Mouse (Mus musculus) stomach, postnatal 0 days (tissue): ENCODE results near the gene 1700003E16Rik. TPM values are rescaled to one million over a fixed set of nuclear protein-coding genes. Genes with fewer than 3 reads are reported as not detected.

ENCODE experiments used
- ATAC-seq: fragments of 200-750 bp; cut with Nextera tagmentation; 2 replicates; pipeline ENCODE4 v1.8.0; 2017; ENCODE audit not compliant: low FRiP score, low TSS enrichment
- DNase-seq: peaks from one replicate; pipeline ENCODE4 v3.0.0-alpha.2; 2016; ENCODE audit warnings: low spot score
- H3K27ac ChIP-seq: fragments of 300-500 bp; sonication (generic); replicated peaks from 2 replicates; pipeline ENCODE4 v1.5.1; 2014; ENCODE audit warnings: mild to moderate bottlenecking, control low read depth
- H3K27me3 ChIP-seq: fragments of 300-500 bp; sonication (generic); 2 replicates; pipeline ENCODE4 v1.6.1; 2014; ENCODE audit warnings: low read length; ENCODE audit not compliant: control insufficient read depth, insufficient read depth
- H3K36me3 ChIP-seq: fragments of 300-500 bp; sonication (generic); 2 replicates; pipeline ENCODE4 v1.6.1; 2014; ENCODE audit warnings: low read length, mixed read lengths; ENCODE audit not compliant: control insufficient read depth, insufficient read depth
- H3K4me1 ChIP-seq: fragments of 300-500 bp; sonication (generic); replicated peaks from 2 replicates; pipeline ENCODE4 v1.6.1; 2014; ENCODE audit warnings: antibody characterized with exemption; ENCODE audit not compliant: control insufficient read depth, insufficient read depth
- H3K4me2 ChIP-seq: fragments of 300-500 bp; sonication (generic); replicated peaks from 2 replicates; pipeline ENCODE4 v1.6.1; 2014; ENCODE audit warnings: low read depth, mild to moderate bottlenecking, control low read depth, moderate library complexity
- H3K4me3 ChIP-seq: fragments of 300-500 bp; sonication (generic); 2 replicates; pipeline ENCODE4 v1.5.1; 2014; ENCODE audit warnings: low read depth, low read length, control low read depth
- H3K9ac ChIP-seq: fragments of 300-500 bp; sonication (generic); 2 replicates; pipeline ENCODE4 v1.6.1; 2014; ENCODE audit warnings: mild to moderate bottlenecking, low read length, control low read depth, mixed read lengths
- H3K9me3 ChIP-seq: fragments of 300-500 bp; sonication (generic); 2 replicates; pipeline ENCODE4 v1.6.1; 2016; ENCODE audit warnings: low read length; ENCODE audit not compliant: control insufficient read depth
- CTCF ChIP-seq: IDR thresholded peaks from 2 replicates; pipeline ENCODE4 v1.5.1; 2016; ENCODE audit warnings: antibody characterized with exemption, low read depth, mild to moderate bottlenecking, moderate library complexity
- EP300 ChIP-seq: optimal IDR thresholded peaks from 2 replicates; pipeline ENCODE3; 2016; ENCODE audit warnings: antibody characterized with exemption
- WGBS: fragments of 180-500 bp; shearing (Covaris S2); extraction: QIAGEN DNeasy Blood & Tissue Kit; methylation state at CpG from one replicate; pipeline ENCODE4 v1.1.7; 2014; 5-methylcytosine and 5-hydroxymethylcytosine counted together
- polyA plus RNA-seq: library from polyadenylated mRNA; unstranded; fragments of >200 nt; fragmentation: Nextera tagmentation; extraction: Ambion mirVana; gene quantifications from 2 replicates; pipeline ENCODE4 v1.2.1, GENCODE M21; 2015

Gene 1700003E16Rik
- polyA plus RNA-seq, result 1.1 TPM in 2 replicates

GRCm38 (mm10) chr6:83156259-83156684 is at the start of gene 1700003E16Rik, which contains the start of gene Wdr54:
Gene 1700003E16Rik (plus strand): TSS chr6:83156404.
Gene Wdr54 (minus strand): TSS chr6:83156397.
- H3K27me3 ChIP-seq, result 0 out of 2 replicates have a peak, but pooled peaks cover 2% of the 10 kb centered on the region
- 1% methylated on average over 32 of the region's 32 CpGs for WGBS
- no peaks in the 10 kb centered on the region for H3K4me1 ChIP-seq
- peak within 1 kb of the TSS; percentile 81 for H3K4me2 ChIP-seq
- H3K27ac ChIP-seq, result no peak within 1 kb of the TSS
- ATAC-seq (peak; percentile 52; the same call in 1 of the 2 replicates), DNase-seq (peak; percentile 61)
- no peaks in the 10 kb centered on the region for H3K9me3 ChIP-seq
- peak within 1 kb of the TSS; percentile 48 for H3K9ac ChIP-seq
- 0 out of 2 replicates have a peak, but pooled peaks cover 2% of the 10 kb centered on the region for H3K36me3 ChIP-seq
- no peak for TF ChIP-seq EP300
- no peak for TF ChIP-seq CTCF
- H3K4me3 ChIP-seq, result peak within 1 kb of the TSS; percentile 50

- DNase-seq (peak; percentile 88), ATAC-seq (peak; percentile 71)
- TF ChIP-seq EP300, result no peak
- TF ChIP-seq CTCF, result peak; percentile 90
- H3K9ac ChIP-seq, result no peak overlapping the region
- WGBS, result 33% methylated on average over 13 of the region's 13 CpGs
- H3K4me1 ChIP-seq, result 0 out of 2 replicates have a peak, but pooled peaks cover 2% of the 10 kb centered on the region
- no peaks in the 10 kb centered on the region for H3K27me3 ChIP-seq
- no peaks in the 10 kb centered on the region for H3K36me3 ChIP-seq
- 0 out of 2 replicates have a peak overlapping the region, but pooled peaks have one; percentile 93 for H3K4me3 ChIP-seq
- H3K27ac ChIP-seq, result peak overlapping the region; percentile 88; the same call in 1 of the 2 replicates
- no peaks in the 10 kb centered on the region for H3K9me3 ChIP-seq
- H3K4me2 ChIP-seq, result peak overlapping the region; percentile 78; the same call in 1 of the 2 replicates
Measured at GRCm38 (mm10) chr6:83107566-83108400, 48.4 kb upstream of the 1700003E16Rik start.

GRCm38 (mm10) chr6:83108762-83109668 is 47.2 kb upstream of the 1700003E16Rik start, which contains the start of gene Mrpl53:
Gene Mrpl53 (plus strand): TSS chr6:83109040.
- WGBS, result under 1% methylated on average over 76 of the region's 76 CpGs
- DNase-seq, result peak; percentile 81
- H3K4me1 ChIP-seq, result no peaks in the 10 kb centered on the region
- H3K27me3 ChIP-seq, result no peaks in the 10 kb centered on the region
- no peaks in the 10 kb centered on the region for H3K36me3 ChIP-seq
- peak within 1 kb of the TSS; percentile 78 for H3K4me2 ChIP-seq
- peak; percentile 90 for ATAC-seq
- no peak for TF ChIP-seq EP300
- peak; percentile 11; the same call in 1 of the 2 replicates for TF ChIP-seq CTCF
- H3K27ac ChIP-seq, result peak within 1 kb of the TSS; percentile 88
- peak within 1 kb of the TSS; percentile 90 for H3K9ac ChIP-seq
- no peaks in the 10 kb centered on the region for H3K9me3 ChIP-seq
- H3K4me3 ChIP-seq, result peak within 1 kb of the TSS; percentile 93

GRCm38 (mm10) chr6:83111510-83112136 is 44.6 kb upstream of the 1700003E16Rik start:
- H3K27me3 ChIP-seq, result no peaks in the 10 kb centered on the region
- no peaks in the 10 kb centered on the region for H3K36me3 ChIP-seq
- TF ChIP-seq CTCF (no peak), EP300 (no peak)
- H3K4me2 ChIP-seq, result no peak overlapping the region
- WGBS, result 77% methylated on average over 4 of the region's 4 CpGs
- no peaks in the 10 kb centered on the region for H3K4me1 ChIP-seq
- ATAC-seq (no peak), DNase-seq (no peak)
- no peak overlapping the region for H3K4me3 ChIP-seq
- no peaks in the 10 kb centered on the region for H3K9me3 ChIP-seq
- no peak overlapping the region for H3K9ac ChIP-seq
- no peak overlapping the region for H3K27ac ChIP-seq

GRCm38 (mm10) chr6:83115011-83115671 is 41.1 kb upstream of the 1700003E16Rik start, which contains the start of gene Mogs:
Gene Mogs (plus strand): TSS chr6:83115496.
- ATAC-seq (peak; percentile 92), DNase-seq (peak; percentile 97)
- Histone ChIP-seq H3K4me2 (peak within 1 kb of the TSS; percentile 97), H3K27me3 (no peaks in the 10 kb centered on the region), H3K4me1 (no peaks in the 10 kb centered on the region), H3K9me3 (no peaks in the 10 kb centered on the region), H3K36me3 (peaks cover 5% of the 10 kb centered on the region), H3K27ac (peak within 1 kb of the TSS; percentile 92), H3K4me3 (peak within 1 kb of the TSS; percentile 66), H3K9ac (peak within 1 kb of the TSS; percentile 84)
- TF ChIP-seq CTCF (peak; percentile 71), EP300 (no peak)
- WGBS, result under 1% methylated on average over 52 of the region's 58 CpGs
